Mouse (Mus musculus) layer of hippocampus, postnatal 14 days (tissue): ENCODE results near the gene Cd180. TPM values are rescaled to one million over a fixed set of nuclear protein-coding genes. Genes with fewer than 3 reads are reported as not detected.
A peak's percentile ranks its signal among the peaks of the same experiment; 100 is the strongest.

Source experiments
- DNase-seq, 2 experiments: peaks; one replicate each; pipeline ENCODE4 v3.0.0; 2021 to 2022; ENCODE audit warnings: low spot score in 2 of 2, mixed read lengths in 1 of 2
- total RNA-seq, 2 experiments: library from RNA; stranded (reverse); gene quantifications; 2 replicates each; pipeline ENCODE4 v1.2.3; 2021

Gene Cd180
- total RNA-seq, 2 experiments from 2014 or later: 2.9 to 3.7 TPM

GRCm38 (mm10) chr13:102739720-102740535 is 46.6 kb downstream of the Cd180 start:
- DNase-seq: no peak

DNA sequence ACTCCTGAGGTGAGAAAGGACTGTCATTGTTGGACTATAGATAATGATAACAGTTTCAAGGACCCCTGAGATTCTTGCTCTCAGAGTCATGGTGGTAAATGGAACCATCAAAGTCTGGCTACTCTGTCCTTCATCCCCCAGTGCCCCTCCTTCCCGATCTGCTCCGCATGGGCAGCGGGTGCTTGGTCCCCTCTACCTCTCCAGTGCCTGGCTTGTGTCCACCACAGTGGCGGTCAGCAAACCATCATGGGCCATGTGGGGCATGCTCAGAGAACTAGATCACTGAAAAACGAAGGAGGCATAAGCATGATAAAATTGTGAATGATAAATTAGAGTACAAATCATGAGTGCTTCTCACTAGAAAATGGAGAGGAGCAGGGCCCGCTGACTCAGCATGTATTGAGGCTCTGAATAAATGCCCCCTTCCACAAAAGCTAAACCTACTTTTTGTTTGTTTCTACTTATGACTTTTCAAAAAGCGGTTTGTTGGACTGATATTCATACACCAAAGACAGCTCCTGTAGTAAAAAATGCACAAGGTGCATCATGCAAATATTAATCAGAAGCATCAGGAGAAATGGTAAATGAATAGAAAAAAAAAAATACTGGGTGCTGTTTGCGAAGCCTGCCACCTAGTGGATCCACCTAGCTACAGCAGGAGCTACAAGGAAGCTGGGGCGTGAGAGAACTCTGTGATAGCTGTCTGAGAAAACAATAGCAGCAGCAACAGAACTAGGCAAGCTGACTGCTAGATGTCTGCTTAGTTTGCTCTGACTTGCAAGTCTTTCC is 51.3 kb downstream of the Cd180 start:
- peak; percentile 55 to 68 for DNase-seq

GRCm38 (mm10) chr13:102745270-102745600 is 51.9 kb downstream of the Cd180 start:
- DNase-seq: no peak

DNA sequence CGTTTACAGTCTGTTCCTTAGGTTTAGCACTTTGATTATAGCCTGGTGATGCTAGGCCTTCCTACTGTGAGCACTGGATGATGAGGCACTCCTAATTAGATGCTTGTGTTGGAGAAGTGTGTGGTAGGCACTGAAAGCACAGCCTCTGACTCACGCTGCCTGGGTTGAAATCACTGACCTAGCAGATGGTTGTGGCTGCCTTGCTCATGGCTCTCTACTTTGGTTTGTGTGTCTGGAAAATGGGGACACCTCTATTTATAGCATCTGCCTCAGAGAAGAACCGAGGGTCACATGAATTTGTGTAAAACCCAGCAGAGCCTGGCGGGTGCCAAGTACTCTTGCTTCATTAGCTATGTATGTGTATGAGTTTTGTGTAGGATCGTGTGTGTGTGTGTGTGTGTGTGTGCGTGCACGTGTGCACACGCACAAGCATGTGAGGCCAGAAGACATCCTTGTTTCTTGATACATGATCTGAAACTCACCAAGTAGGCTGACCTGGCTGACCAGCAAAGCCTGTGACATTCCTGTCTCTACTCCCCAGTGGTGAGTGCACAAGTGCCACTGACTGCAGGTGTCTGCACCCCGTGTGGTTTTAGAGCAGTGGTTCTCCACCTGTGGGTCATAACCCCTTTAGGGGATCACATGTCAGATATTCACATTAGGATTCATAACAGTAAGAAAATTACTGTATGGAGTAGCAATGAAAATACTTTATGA is 52.4 kb downstream of the Cd180 start:
- DNase-seq: no peak

DNA sequence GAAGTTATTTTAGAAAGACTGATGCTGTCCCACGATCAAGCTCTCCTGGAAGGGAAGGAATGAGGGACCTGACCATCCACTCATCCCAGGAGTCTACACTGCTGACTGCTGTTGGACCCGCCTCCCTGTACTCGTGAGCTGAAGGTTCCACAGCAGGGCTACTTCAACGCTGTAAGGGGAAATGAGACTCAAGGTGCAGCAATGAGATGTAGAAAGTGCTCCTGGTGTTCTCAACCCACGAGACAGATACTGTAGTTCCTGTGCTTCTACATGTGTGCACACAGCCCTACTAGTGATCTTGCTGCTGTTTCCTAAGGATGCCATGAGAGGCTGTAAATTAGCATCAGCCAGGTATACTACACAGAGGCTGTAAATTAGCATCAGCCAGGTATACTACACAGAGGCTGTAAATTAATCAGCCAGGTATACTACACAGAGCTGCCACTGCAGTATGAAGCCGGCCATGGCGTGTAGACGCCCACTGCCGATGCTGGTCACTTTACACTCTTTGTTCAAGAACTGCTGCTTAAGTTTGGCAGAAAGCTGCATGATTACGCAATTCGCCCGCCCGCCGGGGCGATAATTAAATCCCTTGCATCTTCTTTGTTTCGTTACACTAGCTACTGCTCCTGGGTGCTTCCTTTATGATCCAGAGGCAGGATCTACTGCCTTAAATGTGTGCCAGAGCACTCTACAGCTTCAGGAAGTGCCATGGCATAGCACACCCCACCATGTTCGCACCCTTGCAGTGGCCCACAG is 53.6 kb downstream of the Cd180 start:
- no peak for DNase-seq

- DNase-seq: peak in 1 of 2 experiments; percentile 44
Observed at GRCm38 (mm10) chr13:102749194-102749593, 55.8 kb downstream of the Cd180 start.

- no peak for DNase-seq
Observed at GRCm38 (mm10) chr13:102749891-102750290, 56.5 kb downstream of the Cd180 start.

GRCm38 (mm10) chr13:102753714-102754556 is 60.6 kb downstream of the Cd180 start:
- DNase-seq: no peak

- DNase-seq: no peak
Observed at GRCm38 (mm10) chr13:102755124-102755523, 61.8 kb downstream of the Cd180 start.

DNA sequence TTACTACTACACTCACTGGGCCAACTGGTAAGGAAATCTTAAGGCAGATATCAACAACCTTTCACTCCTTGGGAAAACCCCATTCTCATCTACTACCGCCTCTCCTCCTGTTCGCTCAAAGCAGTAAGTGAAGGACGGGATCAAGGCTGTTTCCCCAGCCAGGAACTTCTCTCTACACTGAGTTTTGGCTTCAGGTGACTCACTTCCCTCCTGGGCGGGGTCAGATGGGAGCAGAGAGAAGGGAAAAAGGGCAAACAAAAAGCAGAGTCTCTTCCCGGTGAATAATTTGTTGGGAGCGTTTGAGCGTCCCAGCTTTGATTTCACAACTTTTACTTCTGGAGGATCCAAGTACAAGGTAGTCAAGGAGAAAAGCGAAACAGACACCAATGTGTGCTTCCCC is 62.7 kb downstream of the Cd180 start:
- DNase-seq: no peak

- no peak for DNase-seq
Observed at GRCm38 (mm10) chr13:102758021-102758420, 64.7 kb downstream of the Cd180 start.

DNA sequence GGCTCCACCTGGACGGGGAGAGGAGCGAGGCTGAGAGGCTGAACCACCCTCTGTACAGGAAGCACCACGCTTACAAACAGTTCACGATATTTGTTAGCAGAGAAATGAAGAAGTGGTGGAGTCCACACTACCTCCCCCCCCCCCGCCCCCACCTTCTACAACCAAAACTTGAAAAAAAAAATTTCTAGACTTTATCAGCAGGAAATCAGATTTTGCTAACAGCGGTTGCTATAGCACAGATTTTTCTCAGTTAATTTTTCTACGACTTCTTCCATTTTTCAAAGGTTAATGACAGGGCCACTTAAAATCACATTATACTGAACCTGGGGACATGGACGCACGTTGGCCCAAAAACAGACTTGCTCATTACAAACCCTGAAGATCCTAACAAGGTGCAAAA is 68.1 kb downstream of the Cd180 start:
- no peak for DNase-seq

- DNase-seq: no peak
Observed at GRCm38 (mm10) chr13:102762203-102762602, 68.8 kb downstream of the Cd180 start.

- DNase-seq: no peak
Observed at GRCm38 (mm10) chr13:102764218-102764617, 70.9 kb downstream of the Cd180 start.

GRCm38 (mm10) chr13:102765216-102765615 is 71.9 kb downstream of the Cd180 start:
- no peak for DNase-seq

GRCm38 (mm10) chr13:102767110-102767509 is 73.8 kb downstream of the Cd180 start:
- no peak for DNase-seq

DNA sequence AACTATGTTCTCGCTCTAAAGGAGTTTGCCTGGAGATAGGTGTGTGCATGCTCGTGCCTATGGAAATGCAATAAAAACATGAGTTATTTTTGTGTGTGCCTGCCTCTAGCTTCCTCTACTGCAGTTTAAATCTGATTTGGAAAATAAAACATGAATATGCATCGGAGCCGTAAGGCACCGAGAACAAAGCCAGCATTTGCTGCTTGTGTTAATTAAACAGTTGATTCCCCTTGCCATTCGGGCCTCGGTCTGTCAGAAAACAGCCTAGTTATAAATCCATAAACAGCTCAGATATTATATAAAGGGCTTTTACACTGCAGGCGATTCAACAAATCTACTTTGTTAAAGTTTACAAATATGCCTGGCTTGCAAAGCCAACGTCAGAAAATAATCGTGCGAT is 75.2 kb downstream of the Cd180 start:
- DNase-seq: peak in 1 of 2 experiments; percentile 43

DNA sequence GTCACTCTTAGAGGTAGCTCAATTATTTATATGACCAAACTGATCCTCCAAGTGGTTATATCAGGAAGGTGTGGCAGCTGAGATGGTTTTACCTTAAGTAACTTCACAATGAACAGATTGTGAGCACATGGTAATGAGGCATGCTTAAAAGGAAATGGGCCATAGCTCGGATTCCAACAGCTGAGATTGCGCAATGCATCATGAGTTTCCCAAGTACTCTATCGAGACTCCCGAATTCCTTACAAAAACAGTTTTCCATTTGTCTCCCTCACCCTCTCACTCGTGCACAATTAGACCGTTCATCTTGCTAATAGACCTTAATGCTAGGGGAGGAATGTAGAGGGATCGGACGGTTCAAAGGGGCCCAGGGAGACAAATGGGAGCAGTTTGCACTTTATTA is 76.8 kb downstream of the Cd180 start:
- no peak for DNase-seq

GRCm38 (mm10) chr13:102773169-102773568 is 79.8 kb downstream of the Cd180 start:
- no peak for DNase-seq

DNA sequence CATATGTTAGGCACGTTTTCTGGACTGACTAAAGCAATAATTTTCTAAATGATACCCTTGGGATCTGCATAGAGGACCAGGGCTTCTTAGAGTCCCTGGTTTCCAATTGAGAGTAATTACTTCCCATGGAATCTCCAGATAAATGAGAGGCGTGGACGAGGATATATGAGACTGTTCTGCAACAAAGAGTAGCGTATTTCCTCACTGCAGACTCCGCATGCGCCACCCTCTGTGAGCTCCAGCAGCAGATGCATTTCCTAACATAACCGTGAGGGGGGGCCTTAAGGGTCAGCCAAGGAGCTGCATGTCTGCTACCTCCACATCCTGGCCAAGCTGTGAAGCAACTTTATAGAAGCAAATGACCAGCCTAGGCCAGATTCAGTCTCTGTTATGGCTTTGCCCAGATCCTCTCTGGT is 81.4 kb downstream of the Cd180 start:
- DNase-seq: no peak
